Mouse (Mus musculus) liver, adult 2 months (tissue): ENCODE data around the gene Eci2. TPM values are rescaled to one million over a fixed set of nuclear protein-coding genes. Genes with fewer than 3 reads are reported as not detected.
"Not testable (repeated sequence)": the region's sequence is repeated elsewhere in the genome, so short reads cannot be mapped to it uniquely, and the experiment has no call there.

Source experiments
- DNase-seq: peaks from one replicate; pipeline ENCODE4 v3.0.0-alpha.2; 2011; ENCODE audit warnings: low read depth, low spot score; ENCODE audit errors: extremely low read depth
- H3K27ac ChIP-seq: fragments of 200-500 bp; replicated peaks from 2 replicates; pipeline ENCODE4 v1.5.1; 2012; ENCODE audit warnings: low read depth, mild to moderate bottlenecking, control low read depth, inconsistent platforms, low read length; ENCODE audit not compliant: insufficient read depth
- H3K27me3 ChIP-seq: fragments of 200-500 bp; 2 replicates; pipeline ENCODE4 v1.6.1; 2012; ENCODE audit warnings: mild to moderate bottlenecking, moderate library complexity, low read length, inconsistent platforms; ENCODE audit not compliant: control insufficient read depth, insufficient read depth
- H3K36me3 ChIP-seq: fragments of 200-500 bp; 2 replicates; pipeline ENCODE4 v1.6.1; 2012; ENCODE audit warnings: low read length, inconsistent platforms; ENCODE audit not compliant: control insufficient read depth, insufficient read depth
- H3K4me1 ChIP-seq: fragments of 200-500 bp; 2 replicates; pipeline ENCODE4 v1.6.1; 2011; ENCODE audit warnings: low read length; ENCODE audit not compliant: control insufficient read depth, insufficient read depth
- H3K4me3 ChIP-seq: fragments of 200-500 bp; 2 replicates; pipeline ENCODE4 v1.5.1; 2011; ENCODE audit warnings: low read depth, mild to moderate bottlenecking, control low read depth, low read length, moderate library complexity; ENCODE audit not compliant: insufficient read depth
- H3K79me2 ChIP-seq: fragments of 200-500 bp; 2 replicates; pipeline ENCODE4 v1.6.1; 2012; ENCODE audit warnings: inconsistent platforms, mild to moderate bottlenecking, low read length, moderate library complexity; ENCODE audit not compliant: control insufficient read depth, insufficient read depth
- H3K9ac ChIP-seq: fragments of 200-500 bp; 2 replicates; pipeline ENCODE4 v1.6.1; 2012; ENCODE audit warnings: low read depth, mild to moderate bottlenecking, control low read depth, inconsistent platforms, low read length
- CTCF ChIP-seq: fragments of 200-500 bp; IDR thresholded peaks from 2 replicates; pipeline ENCODE4 v1.5.1; 2011; ENCODE audit warnings: low read depth, low read length, control low read depth
- POLR2A ChIP-seq: fragments of 200-500 bp; IDR thresholded peaks from 2 replicates; pipeline ENCODE4 v1.6.1; 2011; ENCODE audit warnings: low read length, control low read depth; ENCODE audit not compliant: insufficient read depth; ENCODE audit errors: extremely low read depth
- WGBS: fragments of 180-500 bp; shearing (Covaris S2); methylation state at CpG from one replicate; pipeline ENCODE4 v1.1.7; 2018; 5-methylcytosine and 5-hydroxymethylcytosine counted together
- polyA plus RNA-seq: library from polyadenylated mRNA; depleted of rRNA; stranded (reverse); fragments of >200 nt; gene quantifications from 2 replicates; pipeline ENCODE4 v1.2.3, GENCODE M21; 2012
- total RNA-seq: library from RNA; depleted of rRNA; stranded (reverse); fragments of >200 nt; gene quantifications from 2 replicates; pipeline ENCODE4 v1.2.3, GENCODE M21; 2014

The Eci2 gene
- total and polyA plus RNA-seq, 2 experiments, result 125 to 359 TPM

DNA sequence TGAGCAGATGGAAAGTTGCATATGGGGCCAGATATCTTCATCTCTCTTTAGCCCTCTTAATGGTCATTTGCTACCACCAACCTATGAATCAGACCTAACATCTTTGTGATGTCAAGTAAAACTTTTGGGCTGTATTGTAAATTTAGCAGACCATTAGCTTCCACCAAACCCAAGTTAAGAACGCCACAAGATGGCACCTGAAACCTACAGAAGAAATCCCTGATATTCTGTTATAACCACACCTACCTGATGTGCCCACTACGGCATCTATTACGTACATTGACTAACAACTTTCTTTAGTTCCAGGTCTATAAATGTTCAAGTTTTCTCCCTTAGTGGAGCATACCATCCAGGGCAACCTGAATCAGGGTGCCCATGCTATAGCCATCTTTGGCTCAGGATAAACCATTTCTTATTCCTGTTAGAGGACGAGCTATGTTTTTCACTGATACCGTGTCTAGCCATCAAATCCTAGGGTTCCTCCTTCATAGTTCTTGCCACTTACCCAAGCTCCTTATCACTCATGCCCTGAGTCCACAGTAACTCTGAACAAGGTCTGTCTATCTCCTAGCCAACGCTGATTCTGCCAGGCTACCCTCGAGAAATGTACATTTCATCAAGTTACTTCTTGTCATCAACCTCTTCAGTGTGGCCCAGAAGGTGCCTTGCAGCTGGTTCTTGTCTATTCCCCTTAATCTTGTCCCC is 4.2 kb upstream of the Eci2 start:
- WGBS, result 84% methylated on average over 7 of the region's 7 CpGs
- Histone ChIP-seq H3K4me3 (no peak overlapping the region), H3K36me3 (no peaks in the 10 kb centered on the region), H3K4me1 (0 out of 2 replicates have a peak, but pooled peaks cover under 1% of the 10 kb centered on the region), H3K27me3 (no peaks in the 10 kb centered on the region), H3K79me2 (no peaks in the 10 kb centered on the region), H3K27ac (no peak overlapping the region), H3K9ac (no peak overlapping the region)
- TF ChIP-seq POLR2A, result no peak
- no peak for TF ChIP-seq CTCF
- DNase-seq, result peak; percentile 20

DNA sequence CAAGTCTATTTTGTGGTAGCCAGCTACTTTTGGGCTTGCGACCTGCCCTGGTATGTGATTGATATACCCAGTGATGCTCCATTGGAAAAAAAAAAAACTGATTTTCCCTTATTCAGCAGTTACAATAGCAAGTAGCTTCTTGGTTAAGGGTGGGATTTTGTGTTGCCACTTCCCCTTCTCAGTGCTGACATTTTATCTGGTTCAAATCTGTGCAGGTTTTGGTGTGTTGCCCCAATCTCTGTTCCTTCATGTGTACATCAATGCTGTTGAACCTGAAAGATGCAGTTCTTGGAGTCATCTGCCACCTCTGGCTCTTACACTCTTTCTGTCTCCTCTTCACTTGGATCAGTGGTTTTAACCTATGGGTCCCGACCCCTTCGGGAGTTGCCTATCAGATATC is 1.5 kb upstream of the Eci2 start:
- no peak for DNase-seq
- no peaks in the 10 kb centered on the region for H3K79me2 ChIP-seq
- H3K4me1 ChIP-seq, result no peaks in the 10 kb centered on the region; the same call in 1 of the 2 replicates
- TF ChIP-seq CTCF (no peak), POLR2A (no peak)
- no peak overlapping the region for H3K27ac ChIP-seq
- no peak overlapping the region for H3K9ac ChIP-seq
- no peaks in the 10 kb centered on the region for H3K36me3 ChIP-seq
- no peak overlapping the region for H3K4me3 ChIP-seq
- WGBS, result 82% methylated on average over 3 of the region's 3 CpGs
- H3K27me3 ChIP-seq, result no peaks in the 10 kb centered on the region

DNA sequence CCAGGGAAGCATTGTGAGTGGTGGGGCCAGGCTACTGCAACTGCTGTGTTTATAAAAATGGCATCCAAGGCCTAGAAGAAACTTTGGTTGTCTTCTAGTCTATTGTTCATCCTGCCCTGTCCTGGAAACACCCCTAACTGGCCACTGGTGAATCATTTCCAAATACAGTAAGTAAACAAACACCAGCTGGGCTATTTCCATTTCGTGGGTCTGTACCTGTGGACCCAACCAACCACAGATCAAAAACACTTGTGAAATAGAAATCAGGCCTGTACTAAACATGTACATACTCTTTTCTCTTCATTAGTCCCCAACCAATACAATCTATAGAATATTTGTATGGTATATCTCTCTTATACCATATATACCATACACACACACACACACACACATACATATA is 3.5 kb downstream of the Eci2 start:
- not testable (repeated sequence) for H3K27me3 ChIP-seq, H3K36me3 ChIP-seq, H3K79me2 ChIP-seq, H3K4me3 ChIP-seq, H3K9ac ChIP-seq
- WGBS, result 19% methylated on average over 1 of the region's 1 CpGs
- peak; percentile 89 for DNase-seq
- Histone ChIP-seq H3K27ac (peak overlapping the region; percentile 66), H3K4me1 (peaks cover 14% of the 10 kb centered on the region)

DNA sequence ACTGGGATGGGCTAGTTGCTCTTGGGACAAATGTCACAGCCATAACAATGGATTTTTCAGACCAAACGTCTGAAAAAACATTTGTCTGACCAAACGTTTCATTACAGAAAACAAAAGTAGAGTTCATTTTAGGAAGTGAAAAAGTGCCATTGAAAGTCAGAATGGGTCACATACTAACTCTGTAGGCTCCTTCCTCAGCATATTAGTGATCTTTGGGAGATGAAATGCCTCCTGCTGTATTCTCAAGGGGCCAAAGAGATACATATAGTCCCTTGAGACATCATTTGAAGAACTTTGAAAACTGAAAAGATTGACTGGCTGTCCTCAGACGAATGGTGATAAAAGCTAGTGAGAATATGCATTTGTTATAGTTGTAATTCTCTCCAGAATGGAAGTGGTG is 6.5 kb downstream of the Eci2 start:
- Histone ChIP-seq H3K79me2 (peaks cover 11% of the 10 kb centered on the region), H3K9ac (no peak overlapping the region), H3K27me3 (no peaks in the 10 kb centered on the region), H3K4me3 (no peak overlapping the region), H3K4me1 (peaks cover 33% of the 10 kb centered on the region), H3K36me3 (peaks cover 15% of the 10 kb centered on the region), H3K27ac (0 out of 2 replicates have a peak overlapping the region, but pooled peaks have one; percentile 16)
- TF ChIP-seq CTCF (no peak), POLR2A (no peak)
- 47% methylated on average over 3 of the region's 3 CpGs for WGBS
- no peak for DNase-seq

DNA sequence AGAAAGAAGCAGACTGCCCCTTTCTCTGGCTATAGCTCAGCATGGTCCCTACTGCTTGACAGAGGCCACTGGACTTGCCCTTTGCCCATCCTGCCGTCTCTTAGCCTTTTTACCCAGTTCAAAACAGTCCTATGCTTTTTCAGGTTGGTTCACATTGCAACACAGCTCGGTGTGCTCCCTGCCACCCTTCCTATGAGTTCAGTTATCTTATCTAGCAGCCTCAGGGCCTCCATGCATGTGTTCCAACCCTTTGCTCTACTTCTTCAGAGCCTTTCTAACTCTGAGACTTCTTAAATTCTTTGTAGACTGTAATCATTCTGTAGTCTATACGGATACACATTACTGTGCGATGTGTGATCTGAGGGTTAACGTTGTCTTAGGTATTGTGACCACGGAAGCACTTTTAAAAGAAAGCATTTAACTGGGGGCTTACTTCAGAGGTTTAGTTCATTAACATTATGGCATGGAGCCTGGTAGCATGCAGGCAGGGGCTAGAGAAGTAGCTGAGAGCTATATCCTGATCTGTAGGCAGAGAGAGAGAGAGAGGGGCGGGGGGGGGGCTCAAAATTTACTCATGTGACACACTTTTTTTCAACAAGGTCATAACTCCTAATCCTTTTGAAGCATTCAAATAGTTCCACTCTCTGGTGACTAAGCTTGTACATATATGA is 7.9 kb downstream of the Eci2 start:
- H3K27ac ChIP-seq, result peak overlapping the region; percentile 90

DNA sequence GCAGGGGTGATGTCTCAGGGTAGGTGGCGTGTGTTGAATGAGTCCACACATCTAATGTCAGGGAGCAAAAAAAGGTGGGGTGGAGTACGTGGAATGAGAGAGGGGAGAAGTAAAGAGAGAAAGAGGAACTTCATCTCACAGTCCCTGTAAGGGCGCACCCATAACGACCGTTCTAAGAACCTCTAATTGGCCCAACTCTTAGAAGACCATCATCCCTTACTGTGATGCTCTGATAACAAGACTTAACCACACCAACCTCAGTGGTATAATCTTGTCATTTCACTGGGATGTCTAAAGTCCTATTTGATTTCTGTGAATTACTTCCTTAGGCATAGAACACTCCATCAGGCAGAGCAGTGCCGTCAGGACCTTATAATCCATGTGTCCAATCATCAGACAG is 9.5 kb downstream of the Eci2 start:
- 89% methylated on average over 6 of the region's 6 CpGs for WGBS
- Histone ChIP-seq H3K27ac (peak overlapping the region; percentile 40), H3K79me2 (peaks cover 8% of the 10 kb centered on the region; the same call in 1 of the 2 replicates), H3K36me3 (peaks cover 23% of the 10 kb centered on the region), H3K27me3 (no peaks in the 10 kb centered on the region), H3K9ac (no peak overlapping the region), H3K4me3 (no peak overlapping the region), H3K4me1 (peaks cover 30% of the 10 kb centered on the region)
- TF ChIP-seq CTCF (no peak), POLR2A (no peak)
- DNase-seq, result no peak

More for the DNA sequence above, 7.9 kb downstream of the Eci2 start:
- TF ChIP-seq CTCF (no peak), POLR2A (no peak)
- no peaks in the 10 kb centered on the region for H3K27me3 ChIP-seq
- H3K79me2 ChIP-seq, result peaks cover 11% of the 10 kb centered on the region
- DNase-seq, result peak; percentile 98
- H3K36me3 ChIP-seq, result peaks cover 25% of the 10 kb centered on the region
- peaks cover 33% of the 10 kb centered on the region for H3K4me1 ChIP-seq
- no peak overlapping the region for H3K9ac ChIP-seq
- 59% methylated on average over 7 of the region's 7 CpGs for WGBS
- no peak overlapping the region for H3K4me3 ChIP-seq
